Mouse (Mus musculus) layer of hippocampus, postnatal 14 days (tissue): ENCODE measurements at regions not wholly inside any gene's neighbourhood (a gene's known extent, or its start where the extent isn't known, plus 50 kb on each side); places are given as distances from the start of the nearest gene placed in this dataset.
"Not testable (repeated sequence)": the region's sequence is repeated elsewhere in the genome, so short reads cannot be mapped to it uniquely, and the experiment has no call there.

Experiments
- DNase-seq, 2 experiments: peaks; one replicate each; pipeline ENCODE4 v3.0.0; 2021 to 2022; ENCODE audit warnings: low spot score in 2 of 2, mixed read lengths in 1 of 2

- DNase-seq, result peak in 1 of 2 experiments; percentile 26
Observed at GRCm38 (mm10) chr1:35162506-35162905, 312.7 kb downstream of the Plekhb2 start.

DNA sequence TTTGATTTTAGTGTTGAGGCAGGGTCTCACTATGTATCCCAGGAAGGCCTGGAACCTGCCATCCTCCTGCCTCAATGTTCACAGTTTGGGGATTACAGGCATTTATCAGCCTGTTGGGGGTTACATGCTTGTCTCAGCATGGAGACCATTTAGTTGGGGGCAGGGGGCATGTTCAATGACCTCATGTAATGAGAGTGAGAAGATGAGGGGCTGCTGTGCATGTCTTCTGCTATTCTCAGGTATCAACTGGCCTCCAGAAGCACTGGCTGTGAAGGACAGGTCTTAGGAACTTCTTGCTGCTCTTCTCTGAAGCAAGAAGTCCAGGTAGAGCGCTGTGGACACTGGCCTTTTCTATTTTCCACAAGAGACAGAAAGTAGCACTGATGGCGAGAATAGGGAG lies 350.9 kb downstream of the Plekhb2 start:
- no peak for DNase-seq

- peak; percentile 11 to 18 for DNase-seq
Observed at GRCm38 (mm10) chr1:35201083-35201879, 351.5 kb downstream of the Plekhb2 start.

- DNase-seq, result peak in 1 of 2 experiments; percentile 1
Observed at GRCm38 (mm10) chr1:35201880-35202220, 352.1 kb downstream of the Plekhb2 start.

DNA sequence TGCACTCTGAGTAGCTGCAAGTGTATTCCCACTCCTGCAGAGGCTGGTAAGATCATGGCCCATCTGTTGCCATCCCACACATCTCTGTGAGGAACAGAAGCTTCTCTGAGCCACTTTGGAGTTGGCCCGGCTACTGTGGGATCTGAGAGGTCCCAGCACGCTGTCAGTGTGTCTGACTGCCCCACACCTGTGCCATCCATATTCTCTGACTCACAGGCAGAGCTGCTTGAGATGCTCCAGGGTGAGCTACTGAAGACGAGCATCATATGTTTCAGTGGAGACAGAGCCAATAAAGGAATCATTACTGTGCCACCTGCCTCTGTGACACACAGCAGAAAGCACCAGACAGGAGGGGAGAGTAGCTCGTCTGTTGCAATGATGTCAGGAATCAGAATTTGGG lies 352.8 kb downstream of the Plekhb2 start:
- DNase-seq, result peak; percentile 65 to 74

DNA sequence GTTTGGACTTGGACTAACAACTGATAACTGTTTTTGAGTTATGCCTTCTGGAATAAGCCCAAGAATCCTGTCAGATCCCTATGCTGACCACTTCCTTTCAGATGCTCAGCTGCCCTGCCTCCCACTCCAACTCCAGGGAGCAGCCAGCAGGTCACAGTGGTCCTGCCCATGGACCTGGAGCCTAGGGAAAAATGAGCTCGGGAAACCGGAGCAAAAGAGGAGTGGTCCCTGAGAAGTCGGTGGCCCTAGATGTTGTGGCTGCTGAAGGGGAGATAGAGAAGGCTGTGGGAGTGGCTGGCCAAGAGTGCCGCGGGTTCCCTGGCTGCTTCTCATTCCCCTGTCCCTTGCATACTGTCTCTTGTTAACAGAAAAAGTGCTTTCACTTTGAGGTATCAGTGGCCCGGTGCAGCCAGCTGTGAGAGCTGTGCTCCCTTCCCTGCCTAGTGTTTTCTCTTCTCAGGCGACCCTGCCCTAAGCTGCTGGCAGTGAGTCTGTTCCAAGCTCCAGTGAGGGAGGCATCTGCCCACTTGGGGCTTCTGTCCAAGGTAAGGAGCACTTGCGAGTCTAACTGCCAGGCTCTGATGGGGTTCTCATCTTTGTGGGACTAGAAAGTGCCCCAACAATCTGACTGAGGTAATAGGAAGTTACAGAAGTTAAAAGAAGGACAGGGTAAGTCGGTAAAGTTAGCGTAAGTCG lies 357.2 kb downstream of the Plekhb2 start:
- DNase-seq, result no peak

DNA sequence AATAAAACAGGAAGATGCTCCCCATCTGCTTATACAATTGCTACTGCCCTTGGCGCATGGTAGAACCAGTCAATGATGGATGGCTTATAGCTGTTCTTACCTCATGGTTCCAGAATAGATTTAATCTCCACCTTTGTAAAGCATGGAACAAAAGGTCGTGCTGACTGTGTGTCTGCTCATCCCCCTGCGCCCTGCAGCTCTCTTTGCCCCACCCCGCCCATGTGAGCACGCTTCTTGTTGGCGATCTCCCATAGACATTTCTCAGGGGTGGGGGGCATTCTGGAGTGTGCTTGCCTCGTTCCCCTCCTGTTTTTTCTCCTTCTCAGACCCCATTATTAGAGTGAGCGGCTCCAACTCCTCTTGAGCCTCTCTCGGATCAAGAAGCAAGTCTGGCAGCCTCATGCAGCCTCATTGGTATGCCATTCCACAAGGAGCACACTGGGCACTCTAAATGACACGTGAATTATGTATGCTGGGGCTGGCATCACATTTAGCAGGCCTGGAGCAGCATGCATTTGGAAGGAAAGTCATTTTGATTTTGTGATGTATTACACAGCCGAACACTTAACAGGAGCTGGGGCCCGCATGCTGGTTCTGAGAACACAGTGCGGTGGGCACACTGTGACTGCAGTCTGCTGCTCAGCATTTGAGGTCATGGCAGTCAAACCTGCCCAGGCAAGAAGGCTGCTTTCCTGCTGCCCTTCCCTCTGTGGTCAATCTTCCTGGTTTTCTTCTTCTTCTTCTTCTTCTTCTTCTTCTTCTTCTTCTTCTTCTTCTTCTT lies 362.5 kb downstream of the Plekhb2 start:
- DNase-seq, result no peak

- DNase-seq, result no peak
Observed at GRCm38 (mm10) chr1:35213875-35214274, 364.1 kb downstream of the Plekhb2 start.

- no peak for DNase-seq
Observed at GRCm38 (mm10) chr1:35216411-35216810, 366.6 kb downstream of the Plekhb2 start.

DNA sequence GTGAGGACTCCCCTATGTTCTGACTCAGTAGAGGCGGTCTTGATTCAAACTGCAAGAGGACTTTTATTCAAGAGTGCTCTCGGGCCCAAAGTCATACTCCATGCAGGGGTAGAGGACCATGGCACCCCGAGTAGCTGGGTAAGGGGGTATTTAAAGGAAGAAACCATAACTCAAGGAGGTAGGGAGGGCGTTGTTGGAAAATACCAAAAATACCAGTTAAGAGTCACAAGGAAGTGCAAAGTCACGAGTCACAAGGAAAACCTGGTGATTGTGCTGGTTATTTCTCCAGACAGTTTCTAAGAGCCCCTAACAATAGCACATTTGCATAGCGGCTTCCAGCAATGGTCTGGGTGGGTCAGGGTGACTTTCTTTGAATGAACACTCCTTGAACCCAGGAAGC lies 370.4 kb downstream of the Plekhb2 start:
- DNase-seq, result not testable (repeated sequence)

GRCm38 (mm10) chr1:35220751-35221150 lies 371.0 kb downstream of the Plekhb2 start:
- DNase-seq, result no peak

DNA sequence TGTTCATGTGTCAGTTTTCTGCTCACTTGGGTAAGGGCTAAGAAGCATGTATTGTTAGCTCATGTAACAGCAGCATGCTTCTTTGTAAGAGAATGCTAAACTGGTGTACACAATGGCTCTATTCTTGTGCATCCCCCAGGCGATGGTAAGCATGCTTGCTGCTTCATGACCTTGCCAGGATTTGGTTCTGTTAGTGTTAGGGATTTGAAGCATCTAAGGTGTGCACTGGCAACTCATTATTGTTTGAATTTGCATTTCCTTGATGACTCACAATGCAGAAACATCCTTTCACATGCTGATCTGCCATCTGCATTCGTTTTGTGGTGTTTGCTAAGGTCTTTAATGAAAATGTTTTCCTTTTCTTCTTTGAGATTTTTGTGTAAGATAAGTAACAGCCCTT lies 382.8 kb downstream of the Plekhb2 start:
- no peak for DNase-seq

- DNase-seq, result no peak
Observed at GRCm38 (mm10) chr1:35238139-35238538, 388.4 kb downstream of the Plekhb2 start.

GRCm38 (mm10) chr1:35242849-35243248 lies 393.1 kb downstream of the Plekhb2 start:
- no peak for DNase-seq

- DNase-seq, result no peak
Observed at GRCm38 (mm10) chr1:35243339-35243738, 393.6 kb downstream of the Plekhb2 start.

- DNase-seq, result no peak
Observed at GRCm38 (mm10) chr1:35265125-35265524, 415.3 kb downstream of the Plekhb2 start.

GRCm38 (mm10) chr1:35266626-35267025 lies 416.9 kb downstream of the Plekhb2 start:
- no peak for DNase-seq

- no peak for DNase-seq
Observed at GRCm38 (mm10) chr1:35267883-35268282, 418.1 kb downstream of the Plekhb2 start.

DNA sequence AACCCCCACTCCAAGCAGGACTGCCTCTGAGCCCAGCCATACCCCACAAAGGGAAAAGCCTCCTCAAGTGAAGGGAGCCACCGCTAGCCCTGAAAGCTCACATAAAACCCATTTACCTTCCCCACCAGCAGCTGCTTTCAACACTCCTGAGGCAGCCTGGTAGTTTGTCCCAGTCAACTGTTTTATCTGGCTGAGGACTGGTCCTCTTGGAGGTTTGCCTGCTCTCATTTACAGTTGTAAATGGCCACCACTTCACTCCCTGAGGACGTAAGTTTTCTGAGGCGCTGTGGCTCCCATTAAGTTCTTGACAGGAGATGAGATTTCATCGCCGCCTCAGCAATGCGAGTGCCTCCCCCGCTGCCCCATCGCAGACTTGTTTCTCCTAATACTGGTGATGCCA lies 425.2 kb downstream of the Plekhb2 start:
- DNase-seq, result no peak
